9 mouse cellular contexts compared by ENCODE assay signal in the genomic region with DNA sequence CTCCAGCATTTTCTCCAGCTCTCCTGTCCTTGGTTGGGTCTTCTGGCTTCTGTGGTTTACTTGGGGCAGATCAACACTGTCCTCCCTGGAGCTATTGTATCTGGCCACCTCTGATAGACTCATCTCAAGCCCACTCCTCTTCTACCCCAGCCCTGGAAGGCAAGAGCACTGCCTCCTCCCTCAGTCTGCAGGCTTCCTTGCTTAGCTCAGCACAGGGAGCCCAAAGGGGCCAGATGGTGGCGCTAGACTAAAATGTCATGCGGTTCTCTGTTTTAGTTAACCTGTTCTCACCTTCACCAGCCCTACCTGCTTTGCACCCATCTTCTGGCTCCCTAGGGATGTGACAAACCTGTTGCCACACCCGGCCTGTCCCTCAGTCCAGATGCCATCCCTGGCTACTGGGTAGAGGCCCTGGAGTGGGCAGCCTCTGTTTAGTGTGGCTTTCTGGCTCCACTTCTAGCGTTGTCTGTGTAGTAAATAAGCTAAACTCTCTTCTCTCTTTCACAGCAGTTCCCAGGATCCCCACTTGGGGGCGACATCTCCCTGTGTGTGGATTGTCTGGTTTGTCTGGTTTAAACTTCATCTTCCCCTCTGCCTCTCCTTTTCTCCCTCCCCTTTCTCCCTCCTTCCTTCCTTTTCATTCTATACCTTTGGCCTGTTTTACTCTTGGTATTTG. TPM values are rescaled to one million over a fixed set of nuclear protein-coding genes. Genes with fewer than 3 reads are reported as not detected.
DNase-seq lines count a peak whose midpoint lies in the region; ATAC-seq and TF ChIP-seq lines count a peak whose summit lies in the region.
"Had no signal": no experiment of that assay in that cellular context is flagged by ENCODE, and none has a peak within 500 bp of the region (broad histone marks: within the 10 kb centered on the region; RNA-seq: fewer than 3 reads in every experiment).

No protein-coding gene starts in this region.

- no peak for TF ChIP-seq POLR2A in MEL (IDR thresholded peaks at IDR 0.05; ENCODE audit: control insufficient read depth in 1 of 2, insufficient read depth in 1 of 2, low read depth in 1 of 2, low read length in 2 of 2, poor library complexity in 1 of 2)

- no peak overlapping the region for H3K27ac ChIP-seq in MEL (ENCODE audit: control insufficient read depth, low read depth, low read length)
- no peak overlapping the region for H3K27ac ChIP-seq in kidney, postnatal 0 days
- no peak overlapping the region for H3K27ac ChIP-seq in lung, postnatal 0 days (ENCODE audit: low read length)
- H3K27ac ChIP-seq: heart, embryonic 13.5 days had no signal

- TF ChIP-seq RAD21 in MEL (IDR thresholded peaks at IDR 0.05; ENCODE audit: low read depth, low read length): peak; percentile 78

- H3K36me3 ChIP-seq in MEL (ENCODE audit: control insufficient read depth in 1 of 2, insufficient read depth in 2 of 2, low read length in 2 of 2): no peaks in the 10 kb centered on the region; a peak in 1 of 4 replicates
- no peaks in the 10 kb centered on the region for H3K36me3 ChIP-seq in kidney, postnatal 0 days (ENCODE audit: insufficient read depth, low read length)
- no peaks in the 10 kb centered on the region for H3K36me3 ChIP-seq in lung, postnatal 0 days (ENCODE audit: insufficient read depth, low read length)
- H3K36me3 ChIP-seq: heart, embryonic 13.5 days had no signal

- no peaks in the 10 kb centered on the region for H3K27me3 ChIP-seq in MEL (ENCODE audit: control insufficient read depth in 1 of 2, insufficient read depth in 2 of 2, low read length in 2 of 2)
- no peaks in the 10 kb centered on the region for H3K27me3 ChIP-seq in kidney, postnatal 0 days (ENCODE audit: insufficient read depth, low read length)
- no peaks in the 10 kb centered on the region for H3K27me3 ChIP-seq in lung, postnatal 0 days (replicated peaks; ENCODE audit: insufficient read depth, low read length)

- H3K4me3 ChIP-seq in MEL (ENCODE audit: control insufficient read depth in 1 of 2, insufficient read depth in 1 of 2, low read depth in 2 of 2, low read length in 2 of 2): no peak overlapping the region
- no peak overlapping the region for H3K4me3 ChIP-seq in kidney, postnatal 0 days (replicated peaks; ENCODE audit: low read depth, low read length)
- no peak overlapping the region for H3K4me3 ChIP-seq in lung, postnatal 0 days (ENCODE audit: low read depth, low read length)
- H3K4me3 ChIP-seq: heart, embryonic 13.5 days had no signal

- H3K4me2 ChIP-seq in kidney, postnatal 0 days (ENCODE audit: low read length): no peak overlapping the region
- no peak overlapping the region for H3K4me2 ChIP-seq in lung, postnatal 0 days (replicated peaks; ENCODE audit: low read depth, low read length)
- H3K4me2 ChIP-seq: heart, embryonic 13.5 days had no signal

- peak; percentile 71 to 85 (median 77) for TF ChIP-seq CTCF in MEL (IDR thresholded peaks at IDR 0.05 in 2 of 3, conservative IDR thresholded peaks at IDR 0.05 in 1 of 3; ENCODE audit: control insufficient read depth in 1 of 3, insufficient read depth in 1 of 3, low read depth in 2 of 3, low read length in 3 of 3, poor library complexity in 1 of 3, severe bottlenecking in 1 of 3)
- TF ChIP-seq CTCF in kidney, postnatal 0 days (IDR thresholded peaks at IDR 0.05; ENCODE audit: low read depth): peak; percentile 81
- peak; percentile 79 for TF ChIP-seq CTCF in lung, postnatal 0 days (IDR thresholded peaks at IDR 0.05)

- H3K79me2 ChIP-seq in MEL (ENCODE audit: control insufficient read depth, insufficient read depth, low read length, poor library complexity): no peaks in the 10 kb centered on the region

- no peak for ATAC-seq in kidney, postnatal 0 days (replicated peaks; ENCODE audit: low FRiP score, low read depth)
- ATAC-seq in lung, postnatal 0 days: no peak

- WGBS in kidney, postnatal 0 days: 12% methylated on average over 5 of the region's 5 CpGs
- WGBS in lung, postnatal 0 days: 19% methylated on average over 5 of the region's 5 CpGs

- peak; percentile 75 to 78 for DNase-seq in B cell, adult 2 months
- DNase-seq in MEL (ENCODE audit: low read depth, low spot score): peak; percentile 72
- DNase-seq in cerebellum, postnatal 14 days: peak; percentile 89 to 94
- DNase-seq in frontal cortex, postnatal 36 days (ENCODE audit: low spot score in 2 of 2): peak; percentile 78 to 87
- peak; percentile 55 for DNase-seq in kidney, postnatal 0 days (ENCODE audit: low spot score)
- DNase-seq in lung, postnatal 0 days (ENCODE audit: low spot score): no peak
- peak; percentile 90 to 92 for DNase-seq in right cerebral cortex, adult 2 months (ENCODE audit: low spot score in 2 of 2)
- no peak for DNase-seq in yolk sac, embryonic 10.5 days (ENCODE audit: low spot score)

- TF ChIP-seq EP300 in MEL (IDR thresholded peaks at IDR 0.05; ENCODE audit: low read depth in 1 of 2, low read length in 2 of 2): no peak
- TF ChIP-seq EP300 in lung, postnatal 0 days (IDR thresholded peaks at IDR 0.05): no peak

- H3K4me1 ChIP-seq in MEL (ENCODE audit: control insufficient read depth in 1 of 2, insufficient read depth in 2 of 2, low read length in 2 of 2): peaks cover 2 to 10% of the 10 kb centered on the region in 2 experiments; a peak in 3 of 4 replicates
- H3K4me1 ChIP-seq in kidney, postnatal 0 days (replicated peaks; ENCODE audit: insufficient read depth, low read length): no peaks in the 10 kb centered on the region
- no peaks in the 10 kb centered on the region for H3K4me1 ChIP-seq in lung, postnatal 0 days (ENCODE audit: insufficient read depth, low read depth, low read length)
- H3K4me1 ChIP-seq: heart, embryonic 13.5 days had no signal

- no peaks in the 10 kb centered on the region for H3K9me3 ChIP-seq in MEL (replicated peaks; ENCODE audit: insufficient read depth, low read length)
- H3K9me3 ChIP-seq in kidney, postnatal 0 days (replicated peaks; ENCODE audit: low read length): no peaks in the 10 kb centered on the region
- no peaks in the 10 kb centered on the region for H3K9me3 ChIP-seq in lung, postnatal 0 days (ENCODE audit: low read length)
- H3K9me3 ChIP-seq: heart, embryonic 13.5 days had no signal

- H3K9ac ChIP-seq in MEL (ENCODE audit: control insufficient read depth, low read depth, low read length, poor library complexity, severe bottlenecking): no peak overlapping the region
- no peak overlapping the region for H3K9ac ChIP-seq in kidney, postnatal 0 days (ENCODE audit: low read depth, low read length)
- no peak overlapping the region for H3K9ac ChIP-seq in lung, postnatal 0 days (replicated peaks; ENCODE audit: low read depth)
- H3K9ac ChIP-seq: heart, embryonic 13.5 days had no signal

TF ChIP-seq in MEL, 35 proteins besides CTCF, POLR2A, EP300 and RAD21:
- TF ChIP-seq USF2 (IDR thresholded peaks at IDR 0.05; ENCODE audit: borderline replicate concordance in 1 of 2, insufficient read depth in 1 of 2, low read depth in 1 of 2, low read length in 2 of 2): no peak
- TF ChIP-seq ZC3H11A (IDR thresholded peaks at IDR 0.05; ENCODE audit: low read depth, low read length): peak; percentile 54
- TF ChIP-seq SMC3 (IDR thresholded peaks at IDR 0.05; ENCODE audit: low read depth, low read length): peak; percentile 67
- TF ChIP-seq MAZ (IDR thresholded peaks at IDR 0.05; ENCODE audit: low read depth, low read length): no peak
TF ChIP-seq in MEL: peak in this region for 2.

RNA-seq across cellular contexts. Expression of a gene that starts 16.0 kb away (rescaled TPM):
- not detected in 2 replicates for total RNA-seq in MEL (2012; rRNA removed)
- polyA plus RNA-seq in MEL (2012; ENCODE audit: insufficient read depth in 1 of 2, insufficient read length in 2 of 2, low read depth in 1 of 2, low replicate concordance in 2 of 2, missing spikeins in 1 of 2): not detected
- polyA plus RNA-seq in kidney, postnatal 0 days (2015; fragmentation: Nextera tagmentation; extraction: Ambion mirVana): 4.1 and 4.5 TPM in 2 replicates
- 2.1 and 2.7 TPM in 2 replicates for polyA plus RNA-seq in lung, postnatal 0 days (2015; fragmentation: Nextera tagmentation; extraction: Ambion mirVana)

Comparison
In these comparisons a context has a peak if more than half of its experiments do, and no peak if none do; other contexts are left out.
1. DNase-seq: peak in B cell, adult 2 months (2 of 2), MEL (single experiment), cerebellum, postnatal 14 days (2 of 2), frontal cortex, postnatal 36 days (2 of 2), kidney, postnatal 0 days (single experiment) and right cerebral cortex, adult 2 months (2 of 2); none in lung, postnatal 0 days (single experiment) and yolk sac, embryonic 10.5 days (single experiment).
2. Peak in every context shown above with its lines, with median percentiles within 50 percentile points of each other: CTCF ChIP-seq.